Mouse (Mus musculus): ENCODE measurements at regions not wholly inside any gene's neighbourhood (a gene's known extent, or its start where the extent isn't known, plus 50 kb on each side); places are given as distances from the start of the nearest gene placed in this dataset.

DNA sequence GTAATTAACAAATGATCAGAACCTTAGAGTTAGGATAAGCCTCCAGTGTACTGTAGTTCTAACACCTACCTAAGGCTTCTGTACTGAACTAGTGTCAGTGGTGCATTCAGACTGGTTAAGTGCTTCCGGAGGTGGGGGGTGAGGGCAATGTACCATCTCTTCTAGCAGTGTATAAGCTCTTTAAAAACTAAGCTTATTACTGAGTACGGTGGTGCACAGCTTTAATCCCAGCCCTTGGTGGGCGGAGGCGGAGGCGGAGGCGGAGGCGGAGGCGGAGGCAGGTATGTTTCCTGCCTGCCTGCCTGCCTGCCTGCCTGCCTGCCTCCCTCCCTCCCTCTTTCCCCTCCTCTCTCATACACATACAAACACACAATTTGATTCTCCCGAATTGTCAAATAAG is 58.7 kb upstream of the Tmem178 start:
- Histone ChIP-seq H3K4me2 (ENCODE audit: insufficient read depth, low read depth, poor library complexity, severe bottlenecking) (no peak overlapping the region), H3K27me3 (replicated peaks) (no peaks in the 10 kb centered on the region), H3K4me1 (ENCODE audit: control insufficient read depth in 1 of 2, insufficient read depth in 2 of 2) (no peaks in the 10 kb centered on the region), H3K79me2 (replicated peaks; ENCODE audit: control insufficient read depth, extremely low read depth, insufficient read depth, poor library complexity, severe bottlenecking) (no peaks in the 10 kb centered on the region), H3K4me3 (replicated peaks in 1 of 3; ENCODE audit: low read depth in 2 of 3, low read length in 2 of 3, poor library complexity in 1 of 3) (no peak overlapping the region), H3K9ac (ENCODE audit: insufficient read depth, low read depth) (no peak overlapping the region), H3K36me3 (replicated peaks in 1 of 2; ENCODE audit: control insufficient read depth in 1 of 2, insufficient read depth in 1 of 2, low read length in 1 of 2) (no peaks in the 10 kb centered on the region), H3K27ac (ENCODE audit: insufficient read depth, low read depth) (no peak overlapping the region), H3K9me3 (replicated peaks; ENCODE audit: low read length) (no peaks in the 10 kb centered on the region)
- no peak for DNase-seq (ENCODE audit: extremely low read depth)
- in situ Hi-C loops (cut with MboI; ENCODE audit: low pct_ligation_motif_present, low pct_unique_long_range_greater_than_20kb, low sequenced_read_pairs) (no loop called here), dilution Hi-C loops (cut with MboI; ENCODE audit: extremely low pct_ligation_motif_present, extremely low pct_unique_long_range_greater_than_20kb, low sequenced_read_pairs) (no loop called here)
- TF ChIP-seq GABPA (IDR thresholded peaks at IDR 0.05; ENCODE audit: insufficient replicate concordance, low read depth, low read length) (no peak), UBTF (IDR thresholded peaks at IDR 0.05; ENCODE audit: low read depth, low read length) (no peak), CHD1 (IDR thresholded peaks at IDR 0.05; ENCODE audit: low read depth, low read length) (no peak), CHD2 (IDR thresholded peaks at IDR 0.05; ENCODE audit: low read length) (no peak), NRF1 (IDR thresholded peaks at IDR 0.05; ENCODE audit: low read depth, low read length) (no peak), NELFE (IDR thresholded peaks at IDR 0.05; ENCODE audit: low read depth, low read length) (no peak), ETS1 (conservative IDR thresholded peaks at IDR 0.05; ENCODE audit: low read depth, low read length) (no peak), ZC3H11A (IDR thresholded peaks at IDR 0.05; ENCODE audit: low read depth, low read length) (no peak)

DNA sequence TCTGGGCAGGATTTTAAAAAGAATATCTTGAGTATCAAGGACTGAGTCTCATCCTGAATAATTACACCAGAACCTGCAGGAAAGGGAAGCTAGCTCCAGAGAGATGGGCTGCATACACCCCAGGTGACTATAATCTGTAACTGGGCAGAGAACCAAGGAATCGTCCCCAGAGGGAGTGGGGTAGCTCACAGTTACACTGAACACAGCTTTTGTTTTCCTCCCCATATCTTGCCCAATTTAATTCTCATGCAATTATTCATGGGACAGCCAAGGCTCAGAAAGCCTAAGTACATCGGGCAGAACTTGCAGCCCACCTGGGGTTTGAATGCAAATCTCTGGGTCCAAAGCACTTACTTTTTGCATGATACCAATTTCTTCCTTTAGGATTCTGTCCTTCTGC is 59.5 kb upstream of the Tmem178 start:
- Histone ChIP-seq H3K4me2 (ENCODE audit: insufficient read depth, low read depth, poor library complexity, severe bottlenecking) (no peak overlapping the region), H3K36me3 (replicated peaks in 1 of 2; ENCODE audit: control insufficient read depth in 1 of 2, insufficient read depth in 1 of 2, low read length in 1 of 2) (no peaks in the 10 kb centered on the region), H3K79me2 (replicated peaks; ENCODE audit: control insufficient read depth, extremely low read depth, insufficient read depth, poor library complexity, severe bottlenecking) (no peaks in the 10 kb centered on the region), H3K4me3 (replicated peaks in 1 of 3; ENCODE audit: low read depth in 2 of 3, low read length in 2 of 3, poor library complexity in 1 of 3) (no peak overlapping the region), H3K27me3 (replicated peaks) (no peaks in the 10 kb centered on the region), H3K9ac (ENCODE audit: insufficient read depth, low read depth) (no peak overlapping the region), H3K4me1 (ENCODE audit: control insufficient read depth in 1 of 2, insufficient read depth in 2 of 2) (no peaks in the 10 kb centered on the region), H3K9me3 (replicated peaks; ENCODE audit: low read length) (no peaks in the 10 kb centered on the region), H3K27ac (ENCODE audit: insufficient read depth, low read depth) (no peak overlapping the region)
- DNase-seq (ENCODE audit: extremely low read depth): no peak
- dilution Hi-C loops (cut with MboI; ENCODE audit: extremely low pct_ligation_motif_present, extremely low pct_unique_long_range_greater_than_20kb, low sequenced_read_pairs): no loop called here
- in situ Hi-C loops (cut with MboI; ENCODE audit: low pct_ligation_motif_present, low pct_unique_long_range_greater_than_20kb, low sequenced_read_pairs): no loop called here
- TF ChIP-seq RAD21 (IDR thresholded peaks at IDR 0.05; ENCODE audit: low read depth, low read length) (no peak), GABPA (IDR thresholded peaks at IDR 0.05; ENCODE audit: insufficient replicate concordance, low read depth, low read length) (no peak), TBP (conservative IDR thresholded peaks at IDR 0.05; ENCODE audit: low read depth, low read length) (no peak), CHD1 (IDR thresholded peaks at IDR 0.05; ENCODE audit: low read depth, low read length) (no peak), IRF4 (IDR thresholded peaks at IDR 0.05; ENCODE audit: low read depth, low read length) (no peak), CTCF (conservative IDR thresholded peaks at IDR 0.05 in 1 of 2, IDR thresholded peaks at IDR 0.05 in 1 of 2; ENCODE audit: low read depth in 2 of 2, low read length in 2 of 2) (no peak), RCOR1 (conservative IDR thresholded peaks at IDR 0.05; ENCODE audit: low read depth, low read length) (no peak), JUND (conservative IDR thresholded peaks at IDR 0.05; ENCODE audit: low read depth, low read length) (no peak), MXI1 (IDR thresholded peaks at IDR 0.05; ENCODE audit: low read depth, low read length) (no peak), MAZ (IDR thresholded peaks at IDR 0.05; ENCODE audit: low read depth, low read length) (no peak), ELF1 (IDR thresholded peaks at IDR 0.05; ENCODE audit: low read depth, low read length) (no peak), BHLHE40 (IDR thresholded peaks at IDR 0.05; ENCODE audit: low read depth, low read length) (no peak), ZMIZ1 (IDR thresholded peaks at IDR 0.05; ENCODE audit: low read depth, low read length) (no peak), USF1 (IDR thresholded peaks at IDR 0.05; ENCODE audit: low read depth, low read length) (no peak), TCF12 (IDR thresholded peaks at IDR 0.05; ENCODE audit: low read depth, low read length) (no peak), SIN3A (IDR thresholded peaks at IDR 0.05; ENCODE audit: low read length) (no peak), KAT2A (IDR thresholded peaks at IDR 0.05; ENCODE audit: insufficient replicate concordance, low read length) (no peak), ZKSCAN1 (IDR thresholded peaks at IDR 0.05; ENCODE audit: borderline replicate concordance, low read depth, low read length) (no peak), NRF1 (IDR thresholded peaks at IDR 0.05; ENCODE audit: low read depth, low read length) (no peak)

All from CH12.LX (cell line).